Mouse (Mus musculus): ENCODE results near the gene Slc16a10.

DNA sequence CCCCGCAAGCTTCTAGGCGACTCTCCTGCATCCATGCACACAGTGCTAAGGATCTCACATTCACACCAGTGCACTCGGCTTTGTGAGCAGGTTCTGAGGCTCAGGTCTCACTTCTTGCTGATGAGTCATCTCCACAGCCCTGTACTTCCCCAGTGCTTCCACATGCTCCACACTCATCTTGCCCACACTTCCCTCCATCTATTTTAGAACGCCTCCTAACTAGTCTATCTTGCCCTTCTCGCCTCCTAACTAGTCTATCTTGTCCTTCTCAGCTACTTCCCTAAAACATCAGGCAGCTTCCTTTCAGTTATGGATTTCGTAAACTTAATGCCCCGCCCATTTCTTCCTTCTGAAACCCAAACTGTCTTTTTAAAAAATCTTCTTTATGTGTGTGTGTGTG lies 13.6 kb downstream of the Slc16a10 start:
- TF ChIP-seq MAFK (IDR thresholded peaks at IDR 0.05; ENCODE audit: insufficient replicate concordance, low read length) (no peak), CTCF (conservative IDR thresholded peaks at IDR 0.05 in 1 of 2, IDR thresholded peaks at IDR 0.05 in 1 of 2; ENCODE audit: low read depth in 2 of 2, low read length in 2 of 2) (no peak), MYC (IDR thresholded peaks at IDR 0.05; ENCODE audit: low read depth, low read length) (peak; percentile 82; the same call in 1 of the 2 replicates), POLR2A (IDR thresholded peaks at IDR 0.05; ENCODE audit: low read depth, low read length) (no peak), GABPA (IDR thresholded peaks at IDR 0.05; ENCODE audit: insufficient replicate concordance, low read depth, low read length) (no peak), MAX (IDR thresholded peaks at IDR 0.05; ENCODE audit: low read length) (peak; percentile 70), MXI1 (IDR thresholded peaks at IDR 0.05; ENCODE audit: low read depth, low read length) (peak; percentile 67; the same call in 1 of the 2 replicates), ZC3H11A (IDR thresholded peaks at IDR 0.05; ENCODE audit: low read depth, low read length) (no peak), E2F4 (IDR thresholded peaks at IDR 0.05; ENCODE audit: insufficient replicate concordance, low read depth, low read length) (no peak), USF2 (conservative IDR thresholded peaks at IDR 0.05; ENCODE audit: low read depth, low read length) (no peak)

Data from CH12.LX (cell line).